Mouse (Mus musculus) heart, embryonic 13.5 days (tissue): ENCODE data around the gene Gm10964. TPM values are rescaled to one million over a fixed set of nuclear protein-coding genes. Genes with fewer than 3 reads are reported as not detected.

Experiments
- ATAC-seq: fragments of 200-750 bp; cut with Nextera tagmentation; 2 replicates; pipeline ENCODE4 v1.8.0; 2017; ENCODE audit warnings: moderate TSS enrichment; ENCODE audit not compliant: insufficient number of reproducible peaks, low FRiP score, low TSS enrichment; ENCODE audit errors: extremely low read depth
- H3K27ac ChIP-seq: fragments of 300-500 bp; sonication (generic); replicated peaks from 2 replicates; pipeline ENCODE4 v1.5.1; 2015; ENCODE audit warnings: moderate library complexity, mild to moderate bottlenecking, inconsistent platforms
- H3K27me3 ChIP-seq: fragments of 300-500 bp; sonication (generic); replicated peaks from 2 replicates; pipeline ENCODE4 v1.6.1; 2015; ENCODE audit warnings: mild to moderate bottlenecking, inconsistent platforms
- H3K36me3 ChIP-seq: fragments of 300-500 bp; sonication (generic); 2 replicates; pipeline ENCODE4 v1.6.1; 2015; ENCODE audit warnings: mild to moderate bottlenecking, inconsistent platforms
- H3K4me1 ChIP-seq: fragments of 300-500 bp; sonication (generic); 2 replicates; pipeline ENCODE4 v1.6.1; 2015; ENCODE audit warnings: inconsistent platforms
- H3K4me2 ChIP-seq: fragments of 300-500 bp; sonication (generic); 2 replicates; pipeline ENCODE4 v1.6.1; 2015; ENCODE audit warnings: inconsistent platforms, mild to moderate bottlenecking, moderate library complexity
- H3K4me3 ChIP-seq: fragments of 300-500 bp; sonication (generic); 2 replicates; pipeline ENCODE4 v1.5.1; 2015; ENCODE audit warnings: moderate library complexity, mild to moderate bottlenecking, inconsistent platforms
- H3K9ac ChIP-seq: fragments of 300-500 bp; sonication (generic); 2 replicates; pipeline ENCODE4 v1.6.1; 2015; ENCODE audit warnings: inconsistent platforms, mild to moderate bottlenecking, moderate library complexity
- H3K9me3 ChIP-seq: fragments of 300-500 bp; sonication (generic); 2 replicates; pipeline ENCODE4 v1.6.1; 2016; ENCODE audit warnings: inconsistent platforms
- WGBS: fragments of 180-500 bp; shearing (Covaris S2); methylation state at CpG from one replicate; pipeline ENCODE4 v1.1.7; 2015; ENCODE audit warnings: mixed read lengths; 5-methylcytosine and 5-hydroxymethylcytosine counted together
- polyA plus RNA-seq: library from polyadenylated mRNA; unstranded; fragments of >200 nt; fragmentation: Nextera tagmentation; extraction: Ambion mirVana; gene quantifications from 2 replicates; pipeline ENCODE4 v1.2.1, GENCODE M21; 2015

The Gm10964 gene
- polyA plus RNA-seq, 1 experiment from 2014 or later, result not detected

- Histone ChIP-seq H3K27ac (peak overlapping the region; percentile 98), H3K9ac (peak overlapping the region; percentile 79), H3K9me3 (no peaks in the 10 kb centered on the region), H3K4me2 (peak overlapping the region; percentile 74), H3K4me3 (peak overlapping the region; percentile 51), H3K27me3 (no peaks in the 10 kb centered on the region), H3K4me1 (peaks cover 70% of the 10 kb centered on the region), H3K36me3 (peaks cover 8% of the 10 kb centered on the region; the same call in 1 of the 2 replicates)
- 56% methylated on average over 28 of the region's 28 CpGs for WGBS
- ATAC-seq, result peak; percentile 29; the same call in 1 of the 2 replicates
Measured at GRCm38 (mm10) chr3:103735776-103736600, 3.2 kb upstream of the Gm10964 start.

GRCm38 (mm10) chr3:103737061-103737754, 2.0 kb upstream of the Gm10964 start:
- peaks cover 70% of the 10 kb centered on the region for H3K4me1 ChIP-seq
- peak overlapping the region; percentile 98 for H3K27ac ChIP-seq
- H3K36me3 ChIP-seq, result peaks cover 15% of the 10 kb centered on the region
- peak overlapping the region; percentile 79 for H3K9ac ChIP-seq
- 29% methylated on average over 16 of the region's 16 CpGs for WGBS
- no peaks in the 10 kb centered on the region for H3K27me3 ChIP-seq
- H3K4me2 ChIP-seq, result peak overlapping the region; percentile 74
- H3K9me3 ChIP-seq, result no peaks in the 10 kb centered on the region
- H3K4me3 ChIP-seq, result peak overlapping the region; percentile 51
- ATAC-seq, result no peak

GRCm38 (mm10) chr3:103737778-103738571, 1.2 kb upstream of the Gm10964 start, which contains the start of gene Olfml3:
Gene Olfml3, minus strand, starts transcription at chr3:103738001.
- no peaks in the 10 kb centered on the region for H3K27me3 ChIP-seq
- H3K27ac ChIP-seq, result peak within 1 kb of the TSS; percentile 98
- peak within 1 kb of the TSS; percentile 74 for H3K4me2 ChIP-seq
- H3K4me3 ChIP-seq, result peak within 1 kb of the TSS; percentile 51
- no peaks in the 10 kb centered on the region for H3K9me3 ChIP-seq
- peak within 1 kb of the TSS; percentile 79 for H3K9ac ChIP-seq
- under 1% methylated on average over 18 of the region's 18 CpGs for WGBS
- peaks cover 67% of the 10 kb centered on the region for H3K4me1 ChIP-seq
- H3K36me3 ChIP-seq, result peaks cover 18% of the 10 kb centered on the region
- peak; percentile 77 for ATAC-seq

GRCm38 (mm10) chr3:103740342-103740741, 1.2 kb downstream of the Gm10964 start:
- ATAC-seq, result no peak

GRCm38 (mm10) chr3:103743208-103743607, 4.0 kb downstream of the Gm10964 start:
- no peak overlapping the region for H3K4me3 ChIP-seq
- WGBS, result 82% methylated on average over 6 of the region's 6 CpGs
- no peak for ATAC-seq
- H3K36me3 ChIP-seq, result peaks cover 70% of the 10 kb centered on the region
- H3K9me3 ChIP-seq, result no peaks in the 10 kb centered on the region
- H3K27me3 ChIP-seq, result no peaks in the 10 kb centered on the region
- no peak overlapping the region for H3K9ac ChIP-seq
- no peak overlapping the region for H3K4me2 ChIP-seq
- H3K4me1 ChIP-seq, result peaks cover 23% of the 10 kb centered on the region
- H3K27ac ChIP-seq, result no peak overlapping the region

More at GRCm38 (mm10) chr3:103740342-103740741, 1.2 kb downstream of the Gm10964 start:
- Histone ChIP-seq H3K4me1 (peaks cover 43% of the 10 kb centered on the region), H3K9ac (no peak overlapping the region), H3K27ac (no peak overlapping the region), H3K9me3 (no peaks in the 10 kb centered on the region), H3K27me3 (no peaks in the 10 kb centered on the region), H3K36me3 (peaks cover 42% of the 10 kb centered on the region), H3K4me2 (no peak overlapping the region), H3K4me3 (no peak overlapping the region)
- 56% methylated on average over 5 of the region's 5 CpGs for WGBS

GRCm38 (mm10) chr3:103745001-103745770, 6.0 kb downstream of the Gm10964 start:
- no peak overlapping the region for H3K27ac ChIP-seq
- no peak overlapping the region for H3K4me3 ChIP-seq
- no peak overlapping the region for H3K9ac ChIP-seq
- peaks cover 90% of the 10 kb centered on the region for H3K36me3 ChIP-seq
- H3K9me3 ChIP-seq, result no peaks in the 10 kb centered on the region
- 86% methylated on average over 14 of the region's 14 CpGs for WGBS
- no peak overlapping the region for H3K4me2 ChIP-seq
- no peak for ATAC-seq
- H3K4me1 ChIP-seq, result peaks cover 10% of the 10 kb centered on the region
- no peaks in the 10 kb centered on the region for H3K27me3 ChIP-seq

GRCm38 (mm10) chr3:103746711-103747110, 7.5 kb downstream of the Gm10964 start:
- H3K4me3 ChIP-seq, result no peak overlapping the region
- no peaks in the 10 kb centered on the region for H3K9me3 ChIP-seq
- no peak for ATAC-seq
- no peak overlapping the region for H3K4me2 ChIP-seq
- no peak overlapping the region for H3K9ac ChIP-seq
- 78% methylated on average over 5 of the region's 5 CpGs for WGBS
- H3K4me1 ChIP-seq, result peaks cover 7% of the 10 kb centered on the region; the same call in 1 of the 2 replicates
- H3K36me3 ChIP-seq, result peaks cover 92% of the 10 kb centered on the region
- H3K27me3 ChIP-seq, result no peaks in the 10 kb centered on the region
- H3K27ac ChIP-seq, result no peak overlapping the region

GRCm38 (mm10) chr3:103751558-103751957, 12.4 kb downstream of the Gm10964 start:
- Histone ChIP-seq H3K36me3 (peaks cover 88% of the 10 kb centered on the region), H3K4me2 (no peak overlapping the region), H3K9ac (no peak overlapping the region), H3K9me3 (no peaks in the 10 kb centered on the region), H3K27me3 (no peaks in the 10 kb centered on the region), H3K27ac (no peak overlapping the region), H3K4me3 (no peak overlapping the region), H3K4me1 (peaks cover 15% of the 10 kb centered on the region)
- no peak for ATAC-seq
- 84% methylated on average over 2 of the region's 2 CpGs for WGBS

GRCm38 (mm10) chr3:103755351-103755750, 16.2 kb downstream of the Gm10964 start:
- 12% methylated on average over 3 of the region's 3 CpGs for WGBS
- Histone ChIP-seq H3K4me3 (no peak overlapping the region), H3K4me2 (peak overlapping the region; percentile 28; the same call in 1 of the 2 replicates), H3K9me3 (no peaks in the 10 kb centered on the region), H3K27ac (peak overlapping the region; percentile 75), H3K27me3 (no peaks in the 10 kb centered on the region), H3K4me1 (peaks cover 15% of the 10 kb centered on the region), H3K9ac (no peak overlapping the region), H3K36me3 (peaks cover 86% of the 10 kb centered on the region)
- no peak for ATAC-seq

GRCm38 (mm10) chr3:103756920-103757319, 17.8 kb downstream of the Gm10964 start:
- no peak for ATAC-seq
- no peak overlapping the region for H3K4me2 ChIP-seq
- H3K36me3 ChIP-seq, result peaks cover 84% of the 10 kb centered on the region
- no peak overlapping the region for H3K4me3 ChIP-seq
- H3K4me1 ChIP-seq, result peaks cover 15% of the 10 kb centered on the region
- H3K27ac ChIP-seq, result no peak overlapping the region
- WGBS, result 84% methylated on average over 2 of the region's 2 CpGs
- H3K9ac ChIP-seq, result no peak overlapping the region
- H3K9me3 ChIP-seq, result no peaks in the 10 kb centered on the region
- no peaks in the 10 kb centered on the region for H3K27me3 ChIP-seq
